Mouse (Mus musculus) small intestine, adult 2 months (tissue): ENCODE data around the gene Zfp804a. TPM values are rescaled to one million over a fixed set of nuclear protein-coding genes. Genes with fewer than 3 reads are reported as not detected.

Experiments
- H3K27ac ChIP-seq: fragments of 200-500 bp; 2 replicates; pipeline ENCODE4 v1.5.1; 2012; ENCODE audit warnings: low read depth, low read length, control low read depth, inconsistent platforms; ENCODE audit not compliant: insufficient read depth
- H3K27me3 ChIP-seq: fragments of 200-500 bp; 2 replicates; pipeline ENCODE4 v1.6.1; 2012; ENCODE audit warnings: mild to moderate bottlenecking, moderate library complexity, low read length, inconsistent platforms; ENCODE audit not compliant: control insufficient read depth, insufficient read depth
- H3K36me3 ChIP-seq: fragments of 200-500 bp; 2 replicates; pipeline ENCODE4 v1.6.1; 2012; ENCODE audit warnings: mild to moderate bottlenecking, low read length, control low read depth, inconsistent platforms; ENCODE audit not compliant: control insufficient read depth, insufficient read depth
- H3K4me1 ChIP-seq: fragments of 200-500 bp; 2 replicates; pipeline ENCODE4 v1.6.1; 2012; ENCODE audit warnings: low read length, inconsistent platforms, mixed read lengths; ENCODE audit not compliant: control insufficient read depth, insufficient read depth, insufficient read length
- H3K4me3 ChIP-seq: fragments of 200-500 bp; 2 replicates; pipeline ENCODE4 v1.5.1; 2012; ENCODE audit warnings: low read depth, mild to moderate bottlenecking, control low read depth, inconsistent platforms, low read length, moderate library complexity
- CTCF ChIP-seq: fragments of 200-500 bp; IDR thresholded peaks from 2 replicates; pipeline ENCODE4 v1.5.1; 2012; ENCODE audit warnings: low read depth, mild to moderate bottlenecking, control low read depth, inconsistent platforms, low read length, moderate library complexity, mixed read lengths; ENCODE audit not compliant: insufficient replicate concordance, insufficient read length; ENCODE audit errors: extremely low read depth
- POLR2A ChIP-seq: fragments of 200-500 bp; IDR thresholded peaks from 2 replicates; pipeline ENCODE4 v1.6.1; 2012; ENCODE audit warnings: low read depth, mild to moderate bottlenecking, control low read depth, inconsistent platforms, low read length, moderate library complexity
- WGBS: fragments of 180-500 bp; shearing (Covaris S2); methylation state at CpG from one replicate; pipeline ENCODE4 v1.1.7; 2018; 5-methylcytosine and 5-hydroxymethylcytosine counted together
- polyA plus RNA-seq: library from polyadenylated mRNA; depleted of rRNA; stranded (reverse); fragments of >200 nt; gene quantifications from 2 replicates; pipeline ENCODE4 v1.2.3, GENCODE M21; 2012

Gene Zfp804a
- polyA plus RNA-seq, 1 experiment, result 0.14 TPM

GRCm38 (mm10) chr2:82181010-82181409 lies 128.0 kb downstream of the Zfp804a start:
- TF ChIP-seq CTCF (no peak), POLR2A (no peak)
- no peaks in the 10 kb centered on the region for H3K27me3 ChIP-seq
- 53% methylated on average over 1 of the region's 1 CpGs for WGBS

GRCm38 (mm10) chr2:82199901-82200300 lies 146.9 kb downstream of the Zfp804a start:
- WGBS, result 42% methylated on average over 5 of the region's 5 CpGs
- no peaks in the 10 kb centered on the region for H3K27me3 ChIP-seq
- H3K36me3 ChIP-seq, result no peaks in the 10 kb centered on the region
- TF ChIP-seq POLR2A, result no peak
- no peak for TF ChIP-seq CTCF
- no peak overlapping the region for H3K4me3 ChIP-seq
- H3K4me1 ChIP-seq, result no peaks in the 10 kb centered on the region
- no peak overlapping the region for H3K27ac ChIP-seq

More at GRCm38 (mm10) chr2:82181010-82181409, 128.0 kb downstream of the Zfp804a start:
- Histone ChIP-seq H3K27ac (no peak overlapping the region), H3K4me1 (no peaks in the 10 kb centered on the region), H3K36me3 (no peaks in the 10 kb centered on the region), H3K4me3 (no peak overlapping the region)

- 70% methylated on average over 5 of the region's 5 CpGs for WGBS
- Histone ChIP-seq H3K4me3 (no peak overlapping the region), H3K27me3 (no peaks in the 10 kb centered on the region), H3K27ac (no peak overlapping the region), H3K4me1 (no peaks in the 10 kb centered on the region), H3K36me3 (no peaks in the 10 kb centered on the region)
- no peak for TF ChIP-seq POLR2A
Measured at GRCm38 (mm10) chr2:82200616-82201015, 147.6 kb downstream of the Zfp804a start.

- WGBS, result 82% methylated on average over 1 of the region's 1 CpGs
- TF ChIP-seq CTCF (no peak), POLR2A (no peak)
- no peak overlapping the region for H3K4me3 ChIP-seq
Measured at GRCm38 (mm10) chr2:82210605-82211004, 157.6 kb downstream of the Zfp804a start.

GRCm38 (mm10) chr2:82211972-82212371 lies 158.9 kb downstream of the Zfp804a start:
- 83% methylated on average over 1 of the region's 1 CpGs for WGBS
- Histone ChIP-seq H3K27me3 (no peaks in the 10 kb centered on the region), H3K4me1 (no peaks in the 10 kb centered on the region), H3K36me3 (no peaks in the 10 kb centered on the region), H3K27ac (no peak overlapping the region), H3K4me3 (no peak overlapping the region)
- no peak for TF ChIP-seq CTCF
- TF ChIP-seq POLR2A, result no peak

More at GRCm38 (mm10) chr2:82210605-82211004, 157.6 kb downstream of the Zfp804a start:
- H3K4me1 ChIP-seq, result no peaks in the 10 kb centered on the region
- no peaks in the 10 kb centered on the region for H3K27me3 ChIP-seq
- no peaks in the 10 kb centered on the region for H3K36me3 ChIP-seq
- H3K27ac ChIP-seq, result no peak overlapping the region

GRCm38 (mm10) chr2:82217873-82218272 lies 164.9 kb downstream of the Zfp804a start:
- H3K4me1 ChIP-seq, result no peaks in the 10 kb centered on the region
- H3K27ac ChIP-seq, result no peak overlapping the region
- H3K4me3 ChIP-seq, result no peak overlapping the region
- H3K36me3 ChIP-seq, result no peaks in the 10 kb centered on the region
- WGBS, result 68% methylated on average over 2 of the region's 2 CpGs
- no peaks in the 10 kb centered on the region for H3K27me3 ChIP-seq
- TF ChIP-seq POLR2A (no peak), CTCF (no peak)

- no peaks in the 10 kb centered on the region for H3K27me3 ChIP-seq
- no peak for TF ChIP-seq POLR2A
- no peak for TF ChIP-seq CTCF
- no peaks in the 10 kb centered on the region for H3K36me3 ChIP-seq
- no peaks in the 10 kb centered on the region for H3K4me1 ChIP-seq
- no peak overlapping the region for H3K27ac ChIP-seq
- no peak overlapping the region for H3K4me3 ChIP-seq
Measured at GRCm38 (mm10) chr2:82246020-82246419, 193.0 kb downstream of the Zfp804a start.

- TF ChIP-seq POLR2A (no peak), CTCF (no peak)
- Histone ChIP-seq H3K4me1 (no peaks in the 10 kb centered on the region), H3K4me3 (no peak overlapping the region), H3K27me3 (no peaks in the 10 kb centered on the region), H3K27ac (no peak overlapping the region), H3K36me3 (no peaks in the 10 kb centered on the region)
Measured at GRCm38 (mm10) chr2:82246902-82247522, 194.0 kb downstream of the Zfp804a start.
